Mouse (Mus musculus) kidney, postnatal 10 days (tissue): ENCODE results near the gene Cox4i1.

Source experiments
- DNase-seq: peaks from one replicate; pipeline ENCODE4 v3.0.0; 2021; ENCODE audit warnings: mixed read lengths

The Cox4i1 gene

DNA sequence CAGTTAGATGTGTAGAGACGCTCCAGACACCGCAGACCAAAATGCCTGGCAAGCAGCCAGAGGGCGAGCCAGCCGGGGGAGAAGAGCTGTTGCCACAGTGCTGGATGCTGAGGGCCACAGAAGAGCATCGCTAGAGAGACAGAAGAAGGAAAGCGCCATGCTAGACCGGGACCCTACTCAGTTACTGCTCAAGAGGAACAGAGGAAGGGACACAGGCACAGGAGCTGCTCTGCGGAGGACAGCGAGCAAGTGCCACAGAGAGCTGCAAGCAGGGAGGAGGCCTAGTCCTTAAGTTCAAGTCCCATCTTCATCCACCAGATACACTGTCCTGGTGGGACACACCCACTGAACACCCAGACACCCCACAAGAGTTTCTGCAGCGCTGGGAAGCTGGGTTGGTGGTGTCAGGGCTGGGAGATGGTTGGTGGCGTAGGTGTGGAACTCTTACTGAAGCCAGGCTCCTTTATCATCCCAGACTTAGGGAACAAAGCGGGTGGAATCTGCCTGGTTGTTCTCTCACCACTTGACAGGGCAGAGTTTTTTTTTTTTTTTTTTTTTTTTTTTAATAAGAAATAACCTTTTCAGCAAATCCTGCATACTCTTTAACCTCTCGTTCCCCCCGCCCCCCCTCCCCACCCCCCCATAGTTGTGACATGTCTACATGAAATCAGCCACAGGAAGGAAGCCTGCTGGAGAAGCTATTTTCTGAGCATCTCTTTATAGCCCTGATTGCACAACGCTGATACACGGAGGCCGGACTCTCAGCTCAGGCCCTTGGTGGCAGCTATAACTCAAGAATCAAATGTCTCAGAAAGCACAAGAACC is 29.3 kb downstream of the Cox4i1 start:
- peak; percentile 79 for DNase-seq

DNA sequence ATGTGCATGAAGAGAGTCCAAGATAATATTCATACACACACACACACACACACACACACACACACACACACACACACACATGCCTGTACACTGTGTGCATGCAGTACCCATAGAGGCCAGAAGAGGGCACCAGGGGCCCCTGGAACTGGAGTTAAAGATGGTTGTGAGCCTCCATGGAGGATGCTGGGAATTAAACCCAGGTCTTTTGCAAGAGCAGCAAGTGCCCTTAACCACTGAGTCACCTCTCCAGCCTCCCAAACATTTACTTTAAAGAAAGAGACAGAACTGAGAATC is 29.9 kb downstream of the Cox4i1 start:
- DNase-seq, result peak; percentile 58

DNA sequence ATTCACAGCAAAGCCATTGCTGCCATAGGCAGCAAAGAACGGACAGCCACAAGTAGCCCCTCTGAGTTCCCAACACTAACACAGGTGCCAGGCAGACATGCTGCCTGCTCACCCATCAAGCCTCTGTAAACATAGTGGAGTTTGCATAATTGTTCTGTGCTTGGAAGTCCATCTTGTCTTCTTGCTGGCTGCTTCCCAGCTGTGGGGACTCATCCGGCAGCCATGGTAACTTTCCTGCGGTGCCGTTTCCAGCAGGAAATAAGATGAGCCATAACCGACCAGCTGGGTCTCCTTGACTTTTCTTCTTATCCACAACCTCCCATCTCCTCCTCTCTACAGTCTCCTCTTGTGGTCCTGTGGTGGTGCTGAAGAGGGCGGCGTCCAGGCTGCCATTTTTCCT is 30.4 kb downstream of the Cox4i1 start:
- peak; percentile 51 for DNase-seq

DNA sequence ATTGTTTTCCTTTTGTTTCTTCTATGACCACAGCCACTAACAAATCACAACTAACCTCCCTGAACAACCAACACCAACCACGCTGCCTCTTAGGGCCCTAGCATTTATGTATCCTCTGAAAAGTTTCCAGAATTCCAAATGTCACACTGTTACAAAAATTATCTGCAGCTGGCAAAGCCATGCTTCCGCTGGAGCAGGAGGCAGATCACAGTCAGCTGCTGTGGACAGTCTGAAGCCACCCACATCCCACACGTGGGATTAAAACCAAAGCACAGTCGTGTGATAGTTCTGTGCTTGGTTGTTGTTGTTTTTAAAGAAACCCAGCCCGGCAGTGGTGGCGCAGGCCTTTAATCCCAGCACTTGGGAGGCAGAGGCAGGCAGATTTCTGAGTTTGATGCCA is 31.1 kb downstream of the Cox4i1 start:
- peak; percentile 40 for DNase-seq

DNA sequence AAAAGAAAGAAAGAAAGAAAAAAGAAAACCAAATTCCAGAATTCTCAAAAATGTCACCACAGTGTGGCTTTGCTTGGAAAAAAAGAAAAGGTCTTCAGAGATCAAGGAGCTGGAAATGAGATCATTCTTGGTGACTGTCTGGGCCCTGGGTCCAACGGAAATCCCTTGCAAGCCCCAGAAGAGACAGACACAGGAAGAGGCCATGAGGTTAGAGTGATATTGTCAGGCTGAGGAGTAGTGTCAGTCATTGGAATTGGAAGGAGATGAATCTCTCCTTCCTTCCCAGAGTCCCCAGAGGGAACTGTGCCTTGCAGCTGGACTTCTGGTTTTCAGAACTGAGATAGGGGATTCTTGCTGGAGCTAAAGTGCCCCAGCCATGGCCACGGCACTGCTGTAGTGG is 31.5 kb downstream of the Cox4i1 start:
- DNase-seq, result no peak

DNA sequence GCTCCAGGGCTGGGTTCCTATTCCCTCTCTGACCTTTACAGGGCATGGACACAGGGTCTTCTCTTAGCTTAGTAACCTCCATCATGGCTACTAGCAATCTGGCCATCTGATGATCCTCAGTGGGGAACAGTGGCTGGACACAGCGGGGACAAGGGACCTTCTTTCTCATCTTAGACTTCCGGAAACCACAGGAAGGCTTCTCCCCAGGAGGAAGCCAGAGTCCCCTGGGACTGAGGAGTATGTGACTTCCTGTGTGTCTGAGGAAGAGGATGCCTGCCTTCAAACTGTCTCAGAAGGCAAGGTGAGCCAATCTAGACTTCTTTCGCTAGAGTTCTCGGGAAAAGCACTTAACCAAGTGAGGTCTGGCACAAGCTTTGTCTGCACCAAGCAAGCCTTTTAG is 32.0 kb downstream of the Cox4i1 start:
- no peak for DNase-seq

DNA sequence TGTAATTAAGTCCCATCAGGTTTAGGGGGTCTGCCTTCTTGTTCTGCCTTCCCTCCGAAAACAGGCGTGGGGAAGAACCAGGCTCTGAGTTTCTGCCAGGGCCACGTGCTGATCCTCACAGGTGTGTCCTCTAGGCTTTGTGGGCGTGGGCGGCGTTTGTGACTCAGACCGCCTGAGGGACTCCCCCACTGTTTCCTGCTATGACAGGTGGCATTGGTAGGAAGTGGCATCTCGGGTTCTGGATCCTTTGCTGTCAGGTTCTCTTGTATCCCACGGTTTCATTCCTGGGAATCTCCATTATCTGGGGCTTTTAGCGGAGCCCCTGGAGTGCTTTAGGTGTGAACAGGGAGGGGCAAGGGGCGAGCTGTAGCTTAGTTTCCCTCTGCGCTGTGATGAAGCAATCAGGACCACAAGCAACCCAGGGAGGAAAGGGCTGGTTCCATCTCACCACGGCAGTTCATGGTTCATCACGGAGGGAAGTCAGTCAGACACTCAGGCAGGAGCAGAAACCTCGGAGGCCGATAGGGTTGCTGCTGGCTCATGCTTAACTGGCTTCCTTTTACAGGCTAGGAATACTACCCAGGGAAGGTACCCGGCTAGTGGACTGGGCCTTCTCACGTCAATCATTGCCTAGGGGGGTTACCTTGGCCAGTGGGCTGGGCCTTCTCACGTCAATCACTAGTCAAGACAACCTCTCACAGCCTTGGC is 33.9 kb downstream of the Cox4i1 start:
- DNase-seq, result no peak

DNA sequence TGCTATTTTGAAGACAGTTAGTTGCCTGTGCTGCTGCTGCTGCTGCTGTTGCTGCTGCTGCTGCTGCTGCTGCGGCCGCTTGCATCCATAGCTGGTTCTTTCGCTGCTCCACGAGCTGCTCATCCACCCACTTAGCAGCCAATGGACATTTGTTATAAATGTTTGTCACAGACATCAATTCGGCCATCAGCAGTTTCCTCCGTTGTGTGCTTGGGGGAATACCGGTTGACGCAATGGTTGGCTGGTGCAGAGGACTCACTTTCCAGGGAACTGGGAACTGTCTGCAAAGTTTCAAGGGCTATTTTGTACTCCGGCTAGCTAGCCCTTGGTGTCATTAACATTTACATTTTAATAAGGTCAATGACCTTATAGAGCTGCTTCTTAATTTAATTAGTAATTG is 36.2 kb downstream of the Cox4i1 start:
- peak; percentile 37 for DNase-seq

DNA sequence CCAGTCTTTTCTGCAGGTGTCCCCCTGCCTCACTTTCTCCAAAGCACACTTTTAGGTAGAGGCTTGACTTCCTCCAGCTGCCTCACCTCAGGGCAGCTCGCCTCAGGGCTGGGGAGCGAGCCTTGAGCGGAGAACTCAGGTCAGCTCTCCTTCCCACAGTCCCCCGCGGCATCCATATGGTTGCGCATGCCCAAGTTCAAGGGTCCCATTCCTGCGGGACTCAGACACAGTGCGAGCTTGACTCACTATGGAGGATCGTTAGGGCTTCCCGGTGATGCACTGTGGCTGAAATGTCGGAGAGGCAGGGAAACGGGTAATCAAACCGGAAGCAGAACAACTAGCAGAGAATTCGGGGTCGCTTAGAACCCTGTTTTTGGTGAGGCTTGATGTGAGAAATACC is 37.1 kb downstream of the Cox4i1 start:
- no peak for DNase-seq

DNA sequence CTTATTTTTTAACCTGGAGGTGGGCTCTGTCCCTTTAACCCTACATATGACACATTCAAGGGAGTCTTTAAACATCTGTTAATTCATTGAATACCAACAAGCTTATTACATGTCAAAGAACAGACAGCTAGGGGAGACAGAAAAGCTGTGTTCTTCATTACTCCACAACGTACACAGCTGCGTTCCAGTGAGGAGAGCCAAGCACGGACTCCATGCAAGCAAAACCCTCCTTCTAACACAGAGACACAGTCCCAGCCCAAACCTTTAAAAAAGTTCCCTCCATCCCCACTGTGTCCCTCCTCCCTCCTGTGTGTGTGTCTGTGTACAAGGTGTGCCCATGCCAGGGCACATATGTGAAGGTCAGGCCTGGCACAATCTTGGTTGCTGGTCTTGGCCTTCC is 38.2 kb downstream of the Cox4i1 start:
- no peak for DNase-seq

DNA sequence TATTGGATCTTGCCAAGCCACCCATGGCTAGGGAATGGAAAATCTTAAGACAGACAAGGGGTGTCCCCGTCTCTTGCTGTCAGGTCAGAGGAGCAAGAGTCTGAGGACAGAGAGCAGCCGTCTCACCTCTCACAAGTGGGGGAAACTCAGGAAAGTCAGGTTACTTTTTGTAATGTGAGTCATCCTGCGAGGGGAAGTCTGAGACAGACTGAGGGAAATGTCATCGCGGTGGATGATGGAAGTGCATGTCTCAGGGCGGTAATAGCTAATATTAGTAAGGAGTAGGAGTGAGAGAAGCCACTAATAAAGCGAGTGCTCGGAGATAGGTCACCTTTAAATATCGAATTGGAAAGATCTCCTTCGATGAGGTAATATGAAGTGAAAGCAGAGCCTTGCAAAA is 41.2 kb downstream of the Cox4i1 start:
- DNase-seq, result no peak

DNA sequence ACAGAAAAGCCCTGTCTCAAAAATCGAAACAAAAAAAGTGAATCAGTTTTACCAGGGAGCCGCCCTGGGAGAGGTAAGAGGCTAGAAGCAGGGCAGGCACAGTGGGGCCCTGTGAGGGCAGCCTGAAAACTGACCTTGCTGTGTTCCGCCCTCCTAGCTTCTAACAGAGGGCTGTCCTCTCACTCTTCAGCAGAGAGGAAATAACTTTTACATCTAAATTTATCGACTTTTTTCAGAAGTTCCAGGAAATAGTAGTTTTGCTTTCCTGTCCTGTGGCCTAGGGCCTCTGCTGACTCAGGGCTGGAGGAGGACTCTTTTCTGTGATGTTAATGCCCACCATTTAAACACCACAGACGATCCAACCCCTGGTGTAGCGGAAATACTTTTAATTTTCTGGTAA is 47.2 kb downstream of the Cox4i1 start:
- no peak for DNase-seq

DNA sequence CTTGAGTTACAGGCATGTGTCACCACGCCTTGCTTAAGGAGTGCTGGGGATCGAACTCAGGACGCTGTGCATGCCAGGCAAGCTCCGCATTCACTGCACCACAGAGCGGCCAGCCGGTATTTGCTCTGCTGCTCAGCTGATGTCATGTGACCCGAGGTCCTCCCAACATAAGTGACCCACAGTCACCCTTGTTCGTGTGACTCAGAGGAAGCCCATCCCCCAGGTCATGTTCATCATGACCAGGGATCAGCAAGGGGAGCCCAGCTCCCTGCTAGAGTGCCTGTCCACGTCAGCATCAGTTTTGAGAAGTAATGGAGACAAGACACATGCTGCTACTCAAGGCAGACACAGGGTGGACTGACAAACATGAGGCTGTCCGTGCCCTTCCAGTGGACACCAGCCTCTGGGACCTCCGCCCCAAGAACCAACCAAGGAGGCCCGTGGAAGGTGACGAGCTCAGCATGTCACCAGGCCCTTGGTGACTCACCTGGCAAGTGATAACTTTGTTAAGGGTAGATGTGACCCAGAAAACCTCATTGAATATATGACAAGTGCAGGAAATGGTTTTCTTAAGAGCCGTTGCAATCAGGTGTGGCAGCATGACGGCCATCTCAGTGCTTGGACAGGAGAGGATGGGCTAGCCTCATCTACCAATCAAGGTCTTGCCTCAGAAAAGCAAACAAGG is 48.1 kb downstream of the Cox4i1 start:
- DNase-seq, result peak; percentile 39

DNA sequence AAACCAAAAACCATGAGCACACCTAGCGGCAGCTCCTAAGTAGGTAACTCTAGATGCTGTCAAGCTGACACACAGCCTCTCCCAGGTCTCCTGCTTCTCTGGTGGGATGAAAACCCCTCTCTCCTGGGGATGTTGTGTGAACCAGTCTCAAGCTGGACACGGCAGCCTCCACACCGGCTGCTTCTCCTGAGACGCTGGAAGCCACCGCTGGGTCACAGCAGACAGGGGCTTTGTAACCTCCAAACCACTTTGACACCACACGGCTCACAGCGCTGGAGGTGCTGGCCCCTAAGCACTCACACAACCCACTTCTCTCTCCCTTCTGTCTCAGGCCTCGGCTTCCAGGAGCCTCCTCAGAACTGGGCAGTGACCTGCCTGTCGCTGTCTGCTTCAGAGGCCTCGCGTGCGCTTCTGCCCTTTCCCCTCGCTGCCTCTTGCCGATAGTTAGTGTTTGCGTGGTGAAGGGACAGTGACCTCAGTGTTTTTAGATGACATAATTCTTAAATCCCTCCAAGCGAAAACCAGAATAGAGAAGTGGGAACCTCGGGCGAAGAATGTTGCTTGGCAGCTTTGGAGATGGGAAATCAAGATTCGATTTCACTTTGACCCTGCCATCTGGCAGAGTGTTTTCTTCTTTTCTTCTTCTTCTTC is 51.7 kb downstream of the Cox4i1 start:
- no peak for DNase-seq

DNA sequence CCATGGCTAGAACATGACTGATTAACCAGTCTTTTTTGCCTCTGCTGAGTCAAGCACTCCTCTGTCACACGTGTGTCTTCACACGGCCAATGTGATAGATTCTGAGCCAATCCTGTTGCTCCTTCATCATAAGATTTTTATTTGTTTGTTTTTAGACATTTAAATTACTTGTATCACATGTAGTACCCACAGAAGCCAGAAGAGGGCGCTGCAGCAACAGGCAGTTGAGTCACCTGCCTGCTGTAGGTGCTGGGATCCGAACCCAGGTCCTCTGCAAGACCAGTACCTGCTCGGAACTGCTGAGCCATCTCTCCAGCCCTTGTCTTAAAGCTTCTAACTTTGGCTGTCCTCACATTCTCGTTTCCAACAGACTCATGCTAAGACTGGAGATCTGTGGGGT is 55.0 kb downstream of the Cox4i1 start:
- DNase-seq, result no peak
